Mouse (Mus musculus) G1E (cell line): ENCODE measurements around the gene Cdca4. TPM values are rescaled to one million over a fixed set of nuclear protein-coding genes. Genes with fewer than 3 reads are reported as not detected.

Experiments
- ATAC-seq: 2 replicates; pipeline ENCODE4 v1.8.0; 2016; ENCODE audit warnings: mild to moderate bottlenecking; ENCODE audit not compliant: insufficient number of reproducible peaks, poor library complexity, low FRiP score, severe bottlenecking; ENCODE audit errors: extremely low read depth
- DNase-seq: peaks from one replicate; pipeline ENCODE4 v3.0.0; 2012; ENCODE audit warnings: low spot score
- H3K27me3 ChIP-seq: 2 replicates; pipeline ENCODE4 v1.6.1; 2012; ENCODE audit warnings: mild to moderate bottlenecking, low read length, inconsistent platforms; ENCODE audit not compliant: insufficient read depth
- H3K36me3 ChIP-seq: replicated peaks from 2 replicates; pipeline ENCODE3; 2012; ENCODE audit warnings: mild to moderate bottlenecking, inconsistent platforms
- H3K4me1 ChIP-seq: 2 replicates; pipeline ENCODE4 v1.6.1; 2012; ENCODE audit warnings: low read depth, low read length, inconsistent platforms, mixed read lengths; ENCODE audit not compliant: insufficient read depth
- H3K4me3 ChIP-seq: 2 replicates; pipeline ENCODE4 v1.5.1; 2012; ENCODE audit warnings: low read depth, mild to moderate bottlenecking, inconsistent platforms, low read length, moderate library complexity, mixed read lengths
- H3K9me3 ChIP-seq: replicated peaks from 2 replicates; pipeline ENCODE4 v1.6.1; 2012; ENCODE audit warnings: inconsistent platforms
- CTCF ChIP-seq: IDR thresholded peaks from 2 replicates; pipeline ENCODE4 v1.5.1; 2012; ENCODE audit warnings: low read depth, low read length, inconsistent platforms, mixed read lengths
- GATA1 ChIP-seq: IDR thresholded peaks from 2 replicates; pipeline ENCODE4 v1.6.1; 2012; ENCODE audit warnings: borderline replicate concordance, low read length, inconsistent platforms, mixed read lengths
- GATA2 ChIP-seq: IDR thresholded peaks from 2 replicates; pipeline ENCODE4 v1.6.1; 2012; ENCODE audit warnings: low read depth, low read length, inconsistent platforms, borderline replicate concordance
- POLR2AphosphoS5 ChIP-seq: IDR thresholded peaks from 2 replicates; pipeline ENCODE4 v1.6.1; 2012; ENCODE audit warnings: low read depth, low read length, inconsistent platforms; ENCODE audit not compliant: insufficient replicate concordance
- TAL1 ChIP-seq: conservative IDR thresholded peaks from 2 replicates; pipeline ENCODE4 v1.6.1; 2012; ENCODE audit warnings: low read depth, low read length, inconsistent platforms, mixed read lengths
- polyA plus RNA-seq: library from polyadenylated mRNA; stranded (reverse); fragments of >175 nt; gene quantifications from 2 replicates; pipeline ENCODE4 v1.2.3, GENCODE M21; 2012
- total RNA-seq, 2 experiments: library from RNA; stranded (forward) in 1 of 2; stranded (reverse) in 1 of 2; fragments of 200-1000 nt in 1 of 2; fragments of >200 nt in 1 of 2; fragmentation: Nextera tagmentation in 1 of 2; gene quantifications; 2 replicates each; pipeline ENCODE4 v1.2.3; 2014 to 2017

Gene Cdca4
- total and polyA plus RNA-seq, 3 experiments, result 56.8 to 140 (median 124) TPM

- H3K4me1 ChIP-seq, result peaks cover 79% of the 10 kb centered on the region
- peak; percentile 98 for DNase-seq
- ATAC-seq, result 0 out of 2 replicates have a peak, but pooled peaks have one; percentile 19
- TF ChIP-seq POLR2AphosphoS5 (no peak), GATA2 (no peak), GATA1 (no peak), TAL1 (no peak), CTCF (no peak)
- H3K4me3 ChIP-seq, result peak overlapping the region; percentile 83
- no peaks in the 10 kb centered on the region for H3K9me3 ChIP-seq
- peaks cover 61% of the 10 kb centered on the region for H3K36me3 ChIP-seq
- no peaks in the 10 kb centered on the region for H3K27me3 ChIP-seq
These were observed 551 bp downstream of the Cdca4 start for GRCm38 (mm10) chr12:112828501-112829243.

DNA sequence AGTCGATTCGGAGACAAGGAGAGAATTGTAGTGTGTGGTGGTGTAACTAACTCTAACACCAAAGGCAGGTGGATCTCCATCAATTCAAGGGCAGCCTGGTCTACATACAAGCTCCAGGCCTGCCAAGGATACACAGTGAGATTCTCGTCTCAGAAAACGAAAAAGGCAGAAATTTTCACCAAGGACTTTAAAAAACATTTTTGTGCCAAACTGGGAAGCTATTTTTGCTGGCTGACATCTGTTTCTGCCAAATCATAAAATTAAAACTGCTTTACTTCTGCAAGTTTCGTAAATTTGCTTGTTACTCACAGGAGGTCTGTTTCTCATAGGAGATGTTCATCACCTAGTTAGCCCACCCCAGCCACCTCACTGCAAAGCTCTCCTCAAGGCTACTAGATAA, 3.3 kb downstream of the Cdca4 start:
- peaks cover 79% of the 10 kb centered on the region for H3K4me1 ChIP-seq
- no peaks in the 10 kb centered on the region for H3K27me3 ChIP-seq
- no peak for DNase-seq
- H3K9me3 ChIP-seq, result no peaks in the 10 kb centered on the region
- H3K36me3 ChIP-seq, result peaks cover 71% of the 10 kb centered on the region
- TF ChIP-seq CTCF, result no peak
- TF ChIP-seq GATA1, result no peak
- no peak for TF ChIP-seq GATA2
- TF ChIP-seq POLR2AphosphoS5, result no peak
- TF ChIP-seq TAL1, result no peak
- no peak for ATAC-seq
- H3K4me3 ChIP-seq, result peak overlapping the region; percentile 53; the same call in 1 of the 2 replicates

- Histone ChIP-seq H3K4me3 (no peak overlapping the region; the same call in 1 of the 2 replicates), H3K9me3 (no peaks in the 10 kb centered on the region), H3K4me1 (peaks cover 82% of the 10 kb centered on the region), H3K36me3 (peaks cover 97% of the 10 kb centered on the region), H3K27me3 (no peaks in the 10 kb centered on the region)
- no peak for ATAC-seq
- no peak for DNase-seq
- TF ChIP-seq TAL1 (no peak), GATA1 (no peak), GATA2 (no peak), POLR2AphosphoS5 (no peak), CTCF (no peak)
These were observed 6.0 kb downstream of the Cdca4 start for GRCm38 (mm10) chr12:112823221-112823620.

DNA sequence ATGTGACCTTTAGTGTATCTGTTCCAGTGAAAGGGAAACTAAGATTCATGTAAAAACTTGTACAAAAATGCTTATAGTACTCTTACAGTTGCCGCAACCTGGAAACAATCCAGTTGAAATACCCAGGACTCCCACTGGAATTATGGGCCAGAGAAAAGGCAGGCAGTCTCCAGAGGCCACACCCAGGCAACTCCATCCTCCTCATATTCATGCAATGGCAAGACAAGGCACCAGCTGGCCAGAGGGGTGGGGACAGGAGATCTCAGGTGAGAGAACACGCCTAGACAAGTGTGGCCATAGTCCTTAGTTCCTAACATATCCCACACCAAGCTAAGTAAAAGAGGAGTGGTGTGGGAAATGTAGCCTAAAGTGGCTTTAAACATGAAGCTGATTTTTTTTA, 6.5 kb downstream of the Cdca4 start:
- DNase-seq (no peak), ATAC-seq (no peak)
- Histone ChIP-seq H3K9me3 (no peaks in the 10 kb centered on the region), H3K36me3 (peaks cover 97% of the 10 kb centered on the region), H3K4me1 (peaks cover 80% of the 10 kb centered on the region), H3K27me3 (no peaks in the 10 kb centered on the region), H3K4me3 (no peak overlapping the region)
- TF ChIP-seq GATA2 (no peak), POLR2AphosphoS5 (no peak), GATA1 (no peak), CTCF (no peak), TAL1 (no peak)

DNA sequence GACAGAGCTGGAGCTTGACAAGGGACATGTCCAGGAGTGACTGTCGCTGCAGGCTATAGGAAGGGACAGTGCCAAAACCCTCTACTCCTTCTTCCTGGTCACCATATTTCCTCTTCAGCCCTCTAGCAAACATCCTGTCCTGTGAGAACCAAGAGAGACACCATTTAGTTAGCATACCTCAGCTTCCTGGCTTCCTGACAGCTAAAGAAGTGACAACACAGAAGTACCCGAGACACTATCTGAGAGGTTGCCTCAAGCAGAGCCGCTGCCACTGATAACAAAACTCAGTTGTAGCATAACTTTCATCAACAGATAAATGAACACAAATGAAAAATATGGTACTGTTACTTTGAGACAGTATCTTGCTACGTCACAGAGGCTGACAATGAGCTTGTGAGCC, 7.2 kb downstream of the Cdca4 start:
- Histone ChIP-seq H3K36me3 (peaks cover 97% of the 10 kb centered on the region), H3K9me3 (no peaks in the 10 kb centered on the region), H3K4me3 (peak overlapping the region; percentile 7; the same call in 1 of the 2 replicates), H3K4me1 (peaks cover 73% of the 10 kb centered on the region), H3K27me3 (no peaks in the 10 kb centered on the region)
- TF ChIP-seq POLR2AphosphoS5 (no peak), CTCF (no peak), GATA2 (no peak), TAL1 (no peak), GATA1 (no peak)
- DNase-seq, result no peak
- no peak for ATAC-seq

- H3K4me1 ChIP-seq, result peaks cover 65% of the 10 kb centered on the region
These were observed 8.0 kb downstream of the Cdca4 start for GRCm38 (mm10) chr12:112821216-112821615.

More at GRCm38 (mm10) chr12:112821216-112821615, 8.0 kb downstream of the Cdca4 start:
- H3K27me3 ChIP-seq, result no peaks in the 10 kb centered on the region
- no peaks in the 10 kb centered on the region for H3K9me3 ChIP-seq
- H3K4me3 ChIP-seq, result no peak overlapping the region; the same call in 1 of the 2 replicates
- no peak for DNase-seq
- TF ChIP-seq TAL1 (no peak), GATA1 (no peak), GATA2 (no peak), CTCF (no peak), POLR2AphosphoS5 (no peak)
- peaks cover 97% of the 10 kb centered on the region for H3K36me3 ChIP-seq
- ATAC-seq, result no peak
